Mouse (Mus musculus) gastrocnemius, adult 8-10 months (tissue): ENCODE measurements around the gene Magi1. TPM values are rescaled to one million over a fixed set of nuclear protein-coding genes. Genes with fewer than 3 reads are reported as not detected.
"Not testable (repeated sequence)": the region's sequence is repeated elsewhere in the genome, so short reads cannot be mapped to it uniquely, and the experiment has no call there.

Experiments
- DNase-seq, 2 experiments: peaks; one replicate each; pipeline ENCODE4 v3.0.0; 2022; ENCODE audit warnings: low spot score in 2 of 2
- total RNA-seq, 4 experiments: library from RNA; stranded (reverse); gene quantifications; 2 replicates each; pipeline ENCODE4 v1.2.4; 2022

Gene Magi1
- total RNA-seq, 4 experiments from 2014 or later, result 1.7 to 5.1 (median 2.0) TPM

GRCm38 (mm10) chr6:93661139-93661538, 622.6 kb downstream of the Magi1 start:
- DNase-seq, result no peak

- DNase-seq, result no peak
Observed at GRCm38 (mm10) chr6:93659534-93659933, 624.2 kb downstream of the Magi1 start.

GRCm38 (mm10) chr6:93657187-93657974, 626.3 kb downstream of the Magi1 start:
- DNase-seq, result peak; percentile 38 to 47

GRCm38 (mm10) chr6:93648581-93649230, 635.0 kb downstream of the Magi1 start:
- DNase-seq, result peak in 1 of 2 experiments; percentile 17

GRCm38 (mm10) chr6:93629735-93630291, 653.9 kb downstream of the Magi1 start:
- DNase-seq, result not testable (repeated sequence)

GRCm38 (mm10) chr6:93627200-93627599, 656.5 kb downstream of the Magi1 start:
- no peak for DNase-seq

Other genes starting within 250 kb of the Magi1 start
- gene Slc25a26, start 216.4 kb upstream of the Magi1 start, total RNA-seq, result 10 to 100 TPM; 14.5 to 19.0 (median 17.9) TPM